Mouse (Mus musculus) myocyte (in vitro differentiated cells): ENCODE measurements around the gene Pcmtd2.
"Not testable (repeated sequence)": the region's sequence is repeated elsewhere in the genome, so short reads cannot be mapped to it uniquely, and the experiment has no call there.

Experiments used
- E2F4 ChIP-seq: IDR thresholded peaks from one replicate; pipeline ENCODE4 v1.6.1; 2011; ENCODE audit warnings: mild to moderate bottlenecking, control low read depth, moderate library complexity; ENCODE audit not compliant: insufficient read depth
- POLR2A ChIP-seq: IDR thresholded peaks from one replicate; pipeline ENCODE4 v1.6.1; 2011; ENCODE audit warnings: low read depth, mild to moderate bottlenecking, control low read depth, moderate library complexity; ENCODE audit not compliant: insufficient read length
- POLR2AphosphoS2 ChIP-seq: IDR thresholded peaks from one replicate; pipeline ENCODE4 v1.6.1; 2011; ENCODE audit warnings: low read depth, control low read depth; ENCODE audit not compliant: insufficient read length
- REST ChIP-seq: IDR thresholded peaks from one replicate; pipeline ENCODE4 v1.6.1; 2011; ENCODE audit warnings: mild to moderate bottlenecking, control low read depth, moderate library complexity; ENCODE audit not compliant: insufficient read depth, insufficient read length
- TCF12 ChIP-seq: IDR thresholded peaks from one replicate; pipeline ENCODE4 v1.6.1; 2011; ENCODE audit warnings: mild to moderate bottlenecking, control low read depth; ENCODE audit not compliant: poor library complexity, insufficient read depth, severe bottlenecking

GRCm38 (mm10) chr2:181793186-181793585 is 44.5 kb upstream of the Pcmtd2 start:
- TF ChIP-seq POLR2A, POLR2AphosphoS2, REST, TCF12, E2F4: not testable (repeated sequence)
